Mouse (Mus musculus): ENCODE measurements at regions not wholly inside any gene's neighbourhood (a gene's known extent, or its start where the extent isn't known, plus 50 kb on each side); places are given as distances from the start of the nearest gene placed in this dataset.

- no peak for DNase-seq
Measured at GRCm38 (mm10) chr8:127914914-127915313, 443.5 kb upstream of the Nrp1 start.

GRCm38 (mm10) chr8:127915591-127916028, 442.8 kb upstream of the Nrp1 start:
- DNase-seq: no peak

GRCm38 (mm10) chr8:127921925-127922324, 436.5 kb upstream of the Nrp1 start:
- no peak for DNase-seq

DNA sequence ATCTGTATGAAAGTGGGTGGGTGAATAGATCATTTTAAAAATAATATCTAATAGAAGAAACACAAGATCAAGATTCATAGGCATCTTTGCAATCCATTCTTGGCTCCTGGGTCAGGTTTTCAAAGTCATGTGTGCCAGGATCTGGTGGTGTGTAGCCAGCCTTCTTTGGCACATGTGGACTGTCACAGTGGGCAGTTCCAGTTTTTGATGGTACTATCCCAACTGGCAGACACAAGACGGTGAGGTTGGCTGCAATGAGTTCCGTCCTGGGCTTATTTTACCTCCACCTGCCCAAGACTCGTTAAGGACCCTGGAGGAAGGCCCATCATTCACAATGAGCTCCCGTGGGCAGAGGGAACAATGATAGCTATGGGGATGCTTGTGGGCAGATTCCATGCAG, 435.1 kb upstream of the Nrp1 start:
- no peak for DNase-seq

GRCm38 (mm10) chr8:127932276-127932675, 426.1 kb upstream of the Nrp1 start:
- DNase-seq: no peak

- no peak for DNase-seq
Measured at GRCm38 (mm10) chr8:127936792-127937435, 421.5 kb upstream of the Nrp1 start.

GRCm38 (mm10) chr8:127939284-127939985, 419.0 kb upstream of the Nrp1 start:
- DNase-seq: no peak

DNA sequence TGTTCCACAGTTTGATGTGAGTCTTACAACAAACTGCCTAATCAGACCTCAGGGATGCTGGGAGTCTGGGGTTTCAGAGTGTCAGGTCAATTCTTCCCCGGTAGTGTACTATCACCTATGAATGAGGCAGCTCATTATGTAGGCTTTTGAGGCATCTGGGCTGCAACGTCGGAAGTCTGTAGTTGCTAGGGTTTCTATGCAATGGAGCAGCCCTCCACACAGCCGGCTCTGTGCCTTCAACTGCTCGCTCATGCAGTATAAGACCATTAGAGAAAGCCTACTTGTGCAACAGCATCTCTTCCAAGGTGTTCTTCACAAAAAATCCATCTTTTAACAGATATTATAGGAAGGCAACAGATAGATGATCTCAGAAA, 418.4 kb upstream of the Nrp1 start:
- DNase-seq: no peak

DNA sequence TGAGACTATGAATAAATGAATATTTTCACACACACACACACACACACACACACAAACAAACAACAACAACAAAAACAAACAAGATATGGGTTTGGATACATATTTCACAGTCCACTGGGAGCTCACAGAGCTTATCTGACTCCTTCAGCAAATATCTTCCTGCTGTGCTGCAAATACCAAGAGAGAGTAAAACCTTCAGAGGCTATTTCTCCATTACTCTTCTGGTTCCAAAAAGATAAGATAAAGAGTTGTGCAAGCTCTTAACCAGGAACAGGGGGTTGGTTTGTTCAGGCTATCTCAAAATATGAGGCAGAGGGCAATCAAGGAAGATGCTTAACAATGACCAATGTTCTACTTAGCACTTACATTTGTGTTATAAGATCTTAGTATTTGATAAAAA, 416.1 kb upstream of the Nrp1 start:
- DNase-seq: no peak

DNA sequence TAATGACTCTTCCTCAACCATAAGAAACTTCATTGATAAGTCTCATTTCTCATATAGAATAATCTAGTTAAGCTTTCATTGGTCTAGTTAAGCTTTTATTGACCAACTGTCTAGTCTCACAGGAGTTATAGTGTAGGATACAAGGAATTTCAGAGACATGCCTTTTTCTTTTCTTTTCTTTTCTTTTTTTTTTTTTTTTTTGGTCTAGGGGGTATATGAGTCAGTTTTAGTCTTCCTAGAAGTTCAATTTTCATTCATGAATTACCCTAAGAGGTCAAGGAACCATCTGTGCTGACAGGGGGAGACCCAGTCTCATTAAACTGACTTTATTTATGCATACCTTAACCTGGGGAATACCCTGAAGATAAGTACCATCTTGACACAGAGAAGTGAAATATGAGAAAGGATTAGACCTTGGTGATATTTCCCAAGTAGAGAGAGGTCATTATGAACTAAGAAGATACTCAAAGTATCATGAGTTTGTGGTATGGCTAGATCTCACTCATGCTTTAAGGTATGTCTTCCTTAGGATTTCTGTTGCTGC, 413.4 kb upstream of the Nrp1 start:
- DNase-seq: no peak

- DNase-seq: no peak
Measured at GRCm38 (mm10) chr8:127957571-127957970, 400.8 kb upstream of the Nrp1 start.

DNA sequence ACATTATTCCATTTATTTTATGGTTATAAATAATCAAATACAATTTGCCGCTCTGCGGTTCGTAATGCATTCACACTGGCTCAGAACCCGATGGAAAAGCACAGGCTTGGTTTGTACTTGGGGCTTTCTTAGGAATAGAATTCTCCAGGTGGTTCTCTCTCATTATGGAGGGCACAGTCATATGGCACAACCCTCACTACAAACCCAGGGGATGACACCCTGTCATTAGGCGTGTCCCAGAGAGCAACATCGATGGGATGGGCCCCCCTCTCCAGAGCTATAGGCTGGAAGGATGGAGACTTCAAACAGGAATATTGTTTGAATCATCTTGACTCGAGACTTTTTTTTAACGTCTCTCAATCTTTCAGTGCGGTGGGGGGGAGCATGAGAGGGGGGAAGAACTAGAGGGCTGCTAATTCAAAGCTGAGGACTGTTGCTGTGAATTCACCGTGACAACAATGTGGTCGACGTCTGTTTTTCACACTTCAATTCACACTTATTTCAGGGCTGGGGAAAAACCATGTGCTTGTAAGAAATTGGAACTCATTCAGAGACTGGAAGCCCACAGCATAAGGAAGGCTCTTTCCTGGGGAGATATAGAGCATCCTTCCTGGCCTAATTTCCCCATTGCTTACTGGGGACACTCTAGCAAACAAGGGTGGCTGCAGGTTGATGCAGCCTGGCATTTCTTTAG, 399.9 kb upstream of the Nrp1 start:
- DNase-seq: no peak

DNA sequence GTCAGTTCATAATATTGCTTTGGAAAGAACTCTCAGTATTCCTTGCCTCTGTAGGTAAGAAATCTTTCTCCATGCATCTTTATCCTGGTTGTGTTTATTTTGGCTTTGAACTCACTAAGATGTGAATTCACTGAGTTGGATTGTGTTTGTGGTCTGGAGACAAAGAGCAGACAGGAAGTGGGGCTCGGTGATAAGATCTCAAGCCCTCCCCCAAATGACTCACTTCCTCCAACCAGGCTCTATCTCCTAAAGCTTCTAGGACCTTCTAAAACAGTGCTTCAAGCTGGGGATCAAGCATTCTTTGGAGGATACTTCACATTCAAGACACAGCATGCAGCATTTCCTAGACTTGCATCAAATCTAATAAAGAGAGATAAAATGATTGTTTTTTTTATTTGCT, 395.5 kb upstream of the Nrp1 start:
- DNase-seq: peak in 1 of 2 experiments; percentile 2

- no peak for DNase-seq
Measured at GRCm38 (mm10) chr8:127963625-127964024, 394.8 kb upstream of the Nrp1 start.

DNA sequence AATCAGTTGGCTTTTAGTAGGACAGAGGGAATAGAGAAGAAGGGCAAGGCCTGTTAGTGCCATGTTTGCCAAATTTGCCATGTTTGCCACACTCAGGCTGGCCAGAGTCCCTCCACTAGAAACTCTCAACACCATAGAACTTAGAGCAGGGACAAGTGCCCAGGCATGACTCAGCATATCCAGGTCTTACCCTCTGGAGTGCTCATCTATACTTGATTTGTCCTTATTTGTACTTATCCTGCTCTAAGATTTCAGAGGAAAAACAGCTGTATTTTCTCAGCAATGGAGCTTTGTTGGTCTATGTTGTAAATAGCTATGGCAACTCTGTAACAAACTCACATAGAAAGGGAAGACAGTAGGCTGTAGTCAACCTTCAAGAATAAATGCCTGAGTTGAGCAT, 393.6 kb upstream of the Nrp1 start:
- DNase-seq: peak; percentile 10 to 24

DNA sequence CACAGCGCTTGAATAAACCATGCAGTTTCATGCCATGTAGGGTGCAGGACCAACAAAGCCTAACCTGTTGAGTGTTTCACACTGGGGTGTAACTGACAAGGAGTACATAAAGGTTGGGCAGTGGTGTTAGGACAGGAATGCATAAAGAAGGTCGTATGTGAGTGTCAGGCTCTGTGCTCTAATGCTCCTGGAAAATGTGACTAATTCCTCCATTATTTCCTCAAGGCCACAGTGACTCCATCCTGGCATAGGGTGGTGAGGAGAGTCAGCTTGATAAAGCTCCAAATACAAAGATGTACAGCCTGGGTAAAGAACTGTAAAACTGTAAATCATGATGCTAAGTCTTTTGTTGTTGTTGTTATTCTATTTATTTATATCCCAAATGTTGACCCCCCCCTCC, 393.1 kb upstream of the Nrp1 start:
- no peak for DNase-seq

DNA sequence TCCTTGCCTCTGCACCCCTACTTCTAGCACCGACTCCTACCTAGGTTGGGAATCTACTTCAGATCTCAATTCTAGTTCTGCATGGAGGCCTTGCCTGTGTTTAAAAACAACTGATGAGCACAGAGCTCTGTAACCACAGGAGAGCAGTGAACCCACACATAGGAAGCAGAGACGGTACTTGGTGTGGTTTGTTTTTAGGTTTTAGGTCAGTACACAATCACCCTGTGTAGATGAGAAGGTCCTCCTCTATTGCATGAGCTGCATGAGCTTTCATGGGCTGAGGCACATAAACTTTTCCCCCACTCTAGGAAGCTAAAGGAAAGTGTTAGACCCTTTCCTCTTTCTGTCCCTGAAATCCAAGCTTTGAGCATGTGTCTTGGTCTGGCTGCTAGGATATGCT, 390.4 kb upstream of the Nrp1 start:
- no peak for DNase-seq

DNA sequence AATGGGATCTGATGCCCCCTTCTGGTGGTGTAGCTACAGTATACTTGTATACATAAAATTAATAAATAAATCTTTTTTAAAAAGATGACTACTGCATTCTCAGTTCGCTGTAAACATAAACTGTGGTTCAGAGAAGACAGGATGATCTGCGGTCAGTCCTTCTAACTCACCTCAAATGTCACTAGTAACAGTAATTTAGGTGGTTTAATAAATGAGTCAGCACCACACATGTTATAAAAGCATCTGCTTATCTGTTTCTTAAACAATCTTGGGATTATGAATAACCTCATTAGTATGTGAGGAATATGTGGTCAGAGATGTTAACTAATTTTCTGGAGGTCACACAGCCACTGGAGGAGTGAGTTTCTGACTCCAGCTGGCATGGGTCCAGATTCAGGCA, 385.2 kb upstream of the Nrp1 start:
- no peak for DNase-seq

- no peak for DNase-seq
Measured at GRCm38 (mm10) chr8:127977746-127978145, 380.7 kb upstream of the Nrp1 start.

DNA sequence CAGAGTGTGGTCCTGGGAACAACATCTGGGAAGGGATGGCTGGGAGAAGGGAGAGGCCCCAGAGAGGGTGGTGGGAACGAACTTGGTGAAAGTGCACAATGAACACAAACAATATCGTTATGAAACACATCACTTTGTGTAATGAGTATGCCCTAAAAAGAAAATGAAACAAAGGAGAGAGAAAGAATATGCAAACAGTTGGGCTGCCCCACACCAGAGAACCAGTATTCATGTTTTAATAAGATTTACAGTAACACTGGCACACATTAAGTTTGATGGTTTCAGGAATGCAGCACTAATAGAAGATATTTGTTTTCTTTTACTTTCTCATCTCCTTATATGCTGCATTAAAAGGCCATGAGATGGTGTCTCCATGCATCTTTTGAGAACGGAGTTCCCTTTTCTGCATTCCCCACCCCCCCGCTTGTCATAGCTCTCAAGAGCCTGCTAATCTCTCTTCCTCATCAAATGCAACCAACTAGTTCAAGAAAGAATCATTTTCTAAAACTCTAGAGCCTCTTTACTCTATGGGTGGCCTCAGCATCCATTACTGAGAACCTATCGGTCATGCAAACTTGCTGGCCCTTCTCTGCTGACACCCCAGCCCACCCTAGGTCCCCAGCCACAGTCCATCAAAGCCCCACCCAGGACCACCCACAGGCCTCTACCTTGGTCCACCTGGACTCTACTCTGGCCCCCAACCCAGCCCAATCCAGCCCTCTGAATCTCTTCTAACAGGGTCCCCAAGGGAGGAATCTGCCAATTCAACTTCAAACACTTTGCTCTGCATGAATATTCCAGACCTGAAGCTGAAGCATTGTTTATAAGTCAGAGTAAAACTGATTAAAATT, 379.0 kb upstream of the Nrp1 start:
- DNase-seq: no peak

DNA sequence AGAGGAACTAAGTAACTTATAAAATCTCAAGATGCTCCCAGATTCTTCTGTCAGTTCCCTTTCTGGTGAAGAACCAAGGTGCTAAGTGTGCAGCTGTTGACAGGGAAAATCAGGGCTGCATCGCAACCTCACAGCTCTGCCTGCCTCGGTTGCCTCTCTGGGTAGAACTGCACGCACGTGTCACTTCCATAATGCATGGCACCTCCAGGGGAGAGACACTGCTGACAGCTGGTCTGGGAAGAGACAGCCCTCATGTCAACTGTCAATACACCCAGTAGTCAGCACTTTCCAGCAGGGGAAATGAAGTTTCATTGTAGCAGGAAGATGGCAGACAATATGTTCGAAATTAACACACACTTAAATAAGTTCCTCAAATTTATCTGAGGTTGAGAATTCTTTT, 376.2 kb upstream of the Nrp1 start:
- no peak for DNase-seq

GRCm38 (mm10) chr8:127985616-127986015, 372.8 kb upstream of the Nrp1 start:
- DNase-seq: no peak

GRCm38 (mm10) chr8:127988887-127989286, 369.5 kb upstream of the Nrp1 start:
- no peak for DNase-seq

Measured in lung, adult 18-20 months (tissue).